Mouse (Mus musculus) intestine, postnatal 0 days (tissue): ENCODE measurements around the gene Gm12117. TPM values are rescaled to one million over a fixed set of nuclear protein-coding genes. Genes with fewer than 3 reads are reported as not detected.

Source experiments
- ATAC-seq: fragments of 200-750 bp; cut with Nextera tagmentation; 2 replicates; pipeline ENCODE4 v1.8.0; 2017; ENCODE audit warnings: mild to moderate bottlenecking, moderate TSS enrichment, moderate library complexity
- H3K27ac ChIP-seq: fragments of 300-500 bp; sonication (generic); 2 replicates; pipeline ENCODE4 v1.5.1; 2014; ENCODE audit warnings: mild to moderate bottlenecking, low read depth, low read length, moderate library complexity
- H3K27me3 ChIP-seq: fragments of 300-500 bp; sonication (generic); replicated peaks from 2 replicates; pipeline ENCODE4 v1.6.1; 2014; ENCODE audit warnings: low read length, mixed read lengths; ENCODE audit not compliant: control insufficient read depth, insufficient read depth
- H3K36me3 ChIP-seq: fragments of 300-500 bp; sonication (generic); 2 replicates; pipeline ENCODE4 v1.6.1; 2014; ENCODE audit warnings: mild to moderate bottlenecking, moderate library complexity; ENCODE audit not compliant: control insufficient read depth, insufficient read depth
- H3K4me1 ChIP-seq: fragments of 300-500 bp; sonication (generic); replicated peaks from 2 replicates; pipeline ENCODE4 v1.6.1; 2014; ENCODE audit warnings: antibody characterized with exemption, low read length, mixed read lengths; ENCODE audit not compliant: control insufficient read depth, insufficient read depth
- H3K4me2 ChIP-seq: fragments of 300-500 bp; sonication (generic); replicated peaks from 2 replicates; pipeline ENCODE4 v1.6.1; 2014; ENCODE audit warnings: low read depth, mild to moderate bottlenecking, moderate library complexity
- H3K4me3 ChIP-seq: fragments of 300-500 bp; sonication (generic); 2 replicates; pipeline ENCODE4 v1.5.1; 2014; ENCODE audit warnings: low read depth, low read length
- H3K9ac ChIP-seq: fragments of 300-500 bp; sonication (generic); 2 replicates; pipeline ENCODE4 v1.6.1; 2014; ENCODE audit warnings: mild to moderate bottlenecking, low read depth, low read length
- H3K9me3 ChIP-seq: fragments of 300-500 bp; sonication (generic); 2 replicates; pipeline ENCODE4 v1.6.1; 2016; ENCODE audit warnings: mixed run types; ENCODE audit not compliant: control insufficient read depth
- CTCF ChIP-seq: sonication (generic); IDR thresholded peaks from 2 replicates; pipeline ENCODE4 v1.5.1; 2016; ENCODE audit warnings: low read depth, mild to moderate bottlenecking, control low read depth, antibody characterized with exemption, moderate library complexity
- WGBS: fragments of 180-500 bp; shearing (Covaris S2); extraction: QIAGEN DNeasy Blood & Tissue Kit; methylation state at CpG from one replicate; pipeline ENCODE4 v1.1.7; 2014; 5-methylcytosine and 5-hydroxymethylcytosine counted together
- polyA plus RNA-seq: library from polyadenylated mRNA; unstranded; fragments of >200 nt; fragmentation: Nextera tagmentation; extraction: Ambion mirVana; gene quantifications from 2 replicates; pipeline ENCODE4 v1.2.1, GENCODE M21; 2015

Gene Gm12117
- not detected in 2 replicates for polyA plus RNA-seq

- no peaks in the 10 kb centered on the region for H3K36me3 ChIP-seq
- 95% methylated on average over 3 of the region's 3 CpGs for WGBS
- H3K27ac ChIP-seq: no peak within 1 kb of the TSS
- no peak within 1 kb of the TSS for H3K9ac ChIP-seq
- TF ChIP-seq CTCF: no peak
- H3K4me2 ChIP-seq: no peak within 1 kb of the TSS
- H3K9me3 ChIP-seq: no peaks in the 10 kb centered on the region
- no peaks in the 10 kb centered on the region for H3K27me3 ChIP-seq
- no peak for ATAC-seq
- no peaks in the 10 kb centered on the region for H3K4me1 ChIP-seq
- no peak within 1 kb of the TSS for H3K4me3 ChIP-seq
Measured at GRCm38 (mm10) chr11:33276637-33277036, at the start of gene Gm12117. Gm12117 (minus strand) TSS chr11:33276737.

- Histone ChIP-seq H3K9me3 (no peaks in the 10 kb centered on the region), H3K4me1 (no peaks in the 10 kb centered on the region), H3K36me3 (no peaks in the 10 kb centered on the region), H3K9ac (no peak overlapping the region), H3K4me3 (no peak overlapping the region), H3K27me3 (no peaks in the 10 kb centered on the region), H3K4me2 (no peak overlapping the region), H3K27ac (no peak overlapping the region)
- no peak for TF ChIP-seq CTCF
- WGBS: 72% methylated on average over 7 of the region's 7 CpGs
- no peak for ATAC-seq
Measured at GRCm38 (mm10) chr11:33319006-33319611, 42.6 kb upstream of the Gm12117 start.

- TF ChIP-seq CTCF: no peak
- Histone ChIP-seq H3K27ac (no peak overlapping the region), H3K27me3 (no peaks in the 10 kb centered on the region), H3K9ac (no peak overlapping the region), H3K4me2 (no peak overlapping the region), H3K9me3 (no peaks in the 10 kb centered on the region), H3K4me1 (no peaks in the 10 kb centered on the region), H3K36me3 (no peaks in the 10 kb centered on the region), H3K4me3 (no peak overlapping the region)
- ATAC-seq: no peak
- 36% methylated on average over 4 of the region's 4 CpGs for WGBS
Measured at GRCm38 (mm10) chr11:33309566-33309965, 33.0 kb upstream of the Gm12117 start.

- ATAC-seq: no peak
- Histone ChIP-seq H3K36me3 (no peaks in the 10 kb centered on the region), H3K27ac (no peak overlapping the region), H3K4me3 (no peak overlapping the region), H3K4me1 (no peaks in the 10 kb centered on the region), H3K4me2 (no peak overlapping the region), H3K27me3 (no peaks in the 10 kb centered on the region), H3K9me3 (no peaks in the 10 kb centered on the region), H3K9ac (no peak overlapping the region)
- TF ChIP-seq CTCF: no peak
- 67% methylated on average over 8 of the region's 8 CpGs for WGBS
Measured at GRCm38 (mm10) chr11:33300859-33301258, 24.3 kb upstream of the Gm12117 start.

- Histone ChIP-seq H3K9ac (no peak overlapping the region), H3K27ac (no peak overlapping the region), H3K27me3 (no peaks in the 10 kb centered on the region), H3K4me3 (no peak overlapping the region), H3K4me2 (no peak overlapping the region), H3K4me1 (no peaks in the 10 kb centered on the region), H3K9me3 (no peaks in the 10 kb centered on the region), H3K36me3 (no peaks in the 10 kb centered on the region)
- WGBS: 77% methylated on average over 11 of the region's 11 CpGs
- ATAC-seq: no peak
- no peak for TF ChIP-seq CTCF
Measured at GRCm38 (mm10) chr11:33299371-33299770, 22.8 kb upstream of the Gm12117 start.

- WGBS: 65% methylated on average over 8 of the region's 8 CpGs
Measured at GRCm38 (mm10) chr11:33297121-33297520, 20.6 kb upstream of the Gm12117 start.

More at GRCm38 (mm10) chr11:33297121-33297520, 20.6 kb upstream of the Gm12117 start:
- Histone ChIP-seq H3K4me1 (no peaks in the 10 kb centered on the region), H3K4me3 (no peak overlapping the region), H3K27ac (no peak overlapping the region), H3K9me3 (no peaks in the 10 kb centered on the region), H3K9ac (no peak overlapping the region), H3K27me3 (no peaks in the 10 kb centered on the region), H3K4me2 (no peak overlapping the region), H3K36me3 (no peaks in the 10 kb centered on the region)
- TF ChIP-seq CTCF: no peak
- no peak for ATAC-seq
